Mouse (Mus musculus) myocyte (in vitro differentiated cells): ENCODE measurements around the gene Trpv4.

Experiments used
- E2F4 ChIP-seq: IDR thresholded peaks from one replicate; pipeline ENCODE4 v1.6.1; 2011; ENCODE audit warnings: mild to moderate bottlenecking, control low read depth, moderate library complexity; ENCODE audit not compliant: insufficient read depth
- MAX ChIP-seq: IDR thresholded peaks from one replicate; pipeline ENCODE4 v1.6.1; 2011; ENCODE audit warnings: low read depth, mild to moderate bottlenecking, control low read depth
- POLR2A ChIP-seq: IDR thresholded peaks from one replicate; pipeline ENCODE4 v1.6.1; 2011; ENCODE audit warnings: low read depth, mild to moderate bottlenecking, control low read depth, moderate library complexity; ENCODE audit not compliant: insufficient read length
- SRF ChIP-seq: IDR thresholded peaks from one replicate; pipeline ENCODE4 v1.6.1; 2011; ENCODE audit warnings: low read depth; ENCODE audit not compliant: control insufficient read depth, insufficient read length
- USF1 ChIP-seq: IDR thresholded peaks from one replicate; pipeline ENCODE4 v1.6.1; 2011; ENCODE audit warnings: low read depth, mild to moderate bottlenecking, control low read depth, moderate library complexity

GRCm38 (mm10) chr5:114602012-114602411, 56.2 kb downstream of the Trpv4 start:
- TF ChIP-seq POLR2A: no peak
- no peak for TF ChIP-seq E2F4
- TF ChIP-seq USF1: no peak
- no peak for TF ChIP-seq SRF
- TF ChIP-seq MAX: no peak
